Mouse (Mus musculus): Measurements from ENCODE around the gene Cd300ld4. TPM values are rescaled to one million over a fixed set of nuclear protein-coding genes. Genes with fewer than 3 reads are reported as not detected.
A peak's percentile ranks its signal among the peaks of the same experiment; 100 is the strongest.

The Cd300ld4 gene
- polyA plus RNA-seq, 1 experiment from 2014 or later: not detected

- Histone ChIP-seq H3K4me2 (no peak overlapping the region), H3K4me1 (ENCODE audit: insufficient read depth) (no peaks in the 10 kb centered on the region), H3K27me3 (ENCODE audit: insufficient read depth, low read length) (no peaks in the 10 kb centered on the region), H3K4me3 (ENCODE audit: low read depth, low read length) (no peak overlapping the region), H3K9me3 (ENCODE audit: low read depth, low read length) (no peaks in the 10 kb centered on the region), H3K9ac (no peak overlapping the region), H3K27ac (ENCODE audit: low read depth) (no peak overlapping the region), H3K36me3 (ENCODE audit: insufficient read depth) (no peaks in the 10 kb centered on the region)
- no peak for ATAC-seq (ENCODE audit: insufficient read depth)
- TF ChIP-seq CTCF (IDR thresholded peaks at IDR 0.05; ENCODE audit: low read depth): no peak
- WGBS: 80% methylated on average over 5 of the region's 5 CpGs
- DNase-seq: peak; percentile 0
Measured at GRCm38 (mm10) chr11:115004070-115004469, 22.7 kb downstream of the Cd300ld4 start.

- H3K36me3 ChIP-seq (ENCODE audit: insufficient read depth): no peaks in the 10 kb centered on the region
- no peak for TF ChIP-seq CTCF (IDR thresholded peaks at IDR 0.05; ENCODE audit: low read depth)
- no peaks in the 10 kb centered on the region for H3K9me3 ChIP-seq (ENCODE audit: low read depth, low read length)
- no peak for DNase-seq
- no peak within 1 kb of the TSS for H3K27ac ChIP-seq (ENCODE audit: low read depth)
- no peaks in the 10 kb centered on the region for H3K4me1 ChIP-seq (ENCODE audit: insufficient read depth)
- ATAC-seq (ENCODE audit: insufficient read depth): no peak
- H3K9ac ChIP-seq: no peak within 1 kb of the TSS
- no peak within 1 kb of the TSS for H3K4me3 ChIP-seq (ENCODE audit: low read depth, low read length)
- no peak within 1 kb of the TSS for H3K4me2 ChIP-seq
- 72% methylated on average over 7 of the region's 7 CpGs for WGBS
- H3K27me3 ChIP-seq (ENCODE audit: insufficient read depth, low read length): no peaks in the 10 kb centered on the region
Measured at GRCm38 (mm10) chr11:115001474-115002040, 25.3 kb downstream of the Cd300ld4 start, which contains the start of gene Cd300c2. Cd300c2 (minus strand) TSS chr11:115001880.

- Histone ChIP-seq H3K4me1 (ENCODE audit: insufficient read depth) (no peaks in the 10 kb centered on the region), H3K27me3 (ENCODE audit: insufficient read depth, low read length) (no peaks in the 10 kb centered on the region), H3K36me3 (ENCODE audit: insufficient read depth) (no peaks in the 10 kb centered on the region), H3K9me3 (ENCODE audit: low read depth, low read length) (no peaks in the 10 kb centered on the region), H3K4me3 (ENCODE audit: low read depth, low read length) (no peak within 1 kb of the TSS), H3K27ac (ENCODE audit: low read depth) (no peak within 1 kb of the TSS), H3K4me2 (no peak within 1 kb of the TSS), H3K9ac (no peak within 1 kb of the TSS)
- ATAC-seq (ENCODE audit: insufficient read depth) (no peak), DNase-seq (no peak)
- TF ChIP-seq CTCF (IDR thresholded peaks at IDR 0.05; ENCODE audit: low read depth): no peak
- 64% methylated on average over 4 of the region's 4 CpGs for WGBS
Measured at GRCm38 (mm10) chr11:114989793-114990192, 37.0 kb downstream of the Cd300ld4 start, which contains the start of gene Cd300ld. Cd300ld (minus strand) TSS chr11:114989922.

- TF ChIP-seq CTCF (IDR thresholded peaks at IDR 0.05; ENCODE audit: low read depth): no peak
- Histone ChIP-seq H3K4me2 (no peak overlapping the region), H3K9me3 (ENCODE audit: low read depth, low read length) (no peaks in the 10 kb centered on the region; the same call in 1 of the 2 replicates), H3K36me3 (ENCODE audit: insufficient read depth) (no peaks in the 10 kb centered on the region), H3K27ac (ENCODE audit: low read depth) (no peak overlapping the region), H3K9ac (no peak overlapping the region), H3K4me3 (ENCODE audit: low read depth, low read length) (no peak overlapping the region), H3K4me1 (ENCODE audit: insufficient read depth) (no peaks in the 10 kb centered on the region), H3K27me3 (ENCODE audit: insufficient read depth, low read length) (no peaks in the 10 kb centered on the region)
- DNase-seq (no peak), ATAC-seq (ENCODE audit: insufficient read depth) (no peak)
- 75% methylated on average over 4 of the region's 4 CpGs for WGBS
Measured at GRCm38 (mm10) chr11:114981866-114982265, 44.9 kb downstream of the Cd300ld4 start.

- Histone ChIP-seq H3K27ac (ENCODE audit: low read depth) (no peak overlapping the region), H3K4me1 (ENCODE audit: insufficient read depth) (no peaks in the 10 kb centered on the region), H3K27me3 (ENCODE audit: insufficient read depth, low read length) (no peaks in the 10 kb centered on the region), H3K4me2 (no peak overlapping the region), H3K4me3 (ENCODE audit: low read depth, low read length) (no peak overlapping the region), H3K9me3 (ENCODE audit: low read depth, low read length) (peaks cover 3% of the 10 kb centered on the region; the same call in 1 of the 2 replicates), H3K36me3 (ENCODE audit: insufficient read depth) (no peaks in the 10 kb centered on the region), H3K9ac (no peak overlapping the region)
- no peak for ATAC-seq (ENCODE audit: insufficient read depth)
- TF ChIP-seq CTCF (IDR thresholded peaks at IDR 0.05; ENCODE audit: low read depth): no peak
- peak; percentile 14 for DNase-seq
- 70% methylated on average over 10 of the region's 10 CpGs for WGBS
Measured at GRCm38 (mm10) chr11:114972726-114973125, 54.1 kb downstream of the Cd300ld4 start.

Other genes with a start within 250 kb of the Cd300ld4 start
- gene Btbd17, start 231.1 kb downstream of the Cd300ld4 start, polyA plus RNA-seq (2014; fragmentation: Nextera tagmentation; extraction: Ambion mirVana): 0.65 and 1.3 TPM in 2 replicates
- 0.28 TPM in 1 of 2 replicates, not detected in the other for gene Gpr142, start 228.1 kb downstream of the Cd300ld4 start, polyA plus RNA-seq (2014; fragmentation: Nextera tagmentation; extraction: Ambion mirVana)
- 34.7 and 39.2 TPM in 2 replicates for gene Gprc5c, start 175.9 kb downstream of the Cd300ld4 start, polyA plus RNA-seq (2014; fragmentation: Nextera tagmentation; extraction: Ambion mirVana)
- gene Cd300a, start 137.0 kb downstream of the Cd300ld4 start, polyA plus RNA-seq (2014; fragmentation: Nextera tagmentation; extraction: Ambion mirVana): 0.75 and 1.7 TPM in 2 replicates
- gene Cd300lb, start 92.6 kb downstream of the Cd300ld4 start, polyA plus RNA-seq (2014; fragmentation: Nextera tagmentation; extraction: Ambion mirVana): 0.36 and 0.43 TPM in 2 replicates
- not detected in 2 replicates for gene Cd300c, start 57.9 kb downstream of the Cd300ld4 start, polyA plus RNA-seq (2014; fragmentation: Nextera tagmentation; extraction: Ambion mirVana)
- 0.11 and 0.29 TPM in 2 replicates for gene Cd300ld, start 37.1 kb downstream of the Cd300ld4 start, polyA plus RNA-seq (2014; fragmentation: Nextera tagmentation; extraction: Ambion mirVana)
- 2.2 and 3.2 TPM in 2 replicates for gene Cd300c2, start 25.1 kb downstream of the Cd300ld4 start, polyA plus RNA-seq (2014; fragmentation: Nextera tagmentation; extraction: Ambion mirVana)
- gene Cd300ld2, start 10.8 kb downstream of the Cd300ld4 start, polyA plus RNA-seq (2014; fragmentation: Nextera tagmentation; extraction: Ambion mirVana): not detected in 2 replicates
- gene Cd300ld5, start 10.8 kb upstream of the Cd300ld4 start, polyA plus RNA-seq (2014; fragmentation: Nextera tagmentation; extraction: Ambion mirVana): not detected in 2 replicates
- gene Cd300ld3, start 21.4 kb upstream of the Cd300ld4 start, polyA plus RNA-seq (2014; fragmentation: Nextera tagmentation; extraction: Ambion mirVana): not detected in 2 replicates
- not detected in 2 replicates for gene Cd300e, start 35.2 kb upstream of the Cd300ld4 start, polyA plus RNA-seq (2014; fragmentation: Nextera tagmentation; extraction: Ambion mirVana)
- 0.35 and 0.55 TPM in 2 replicates for gene Rab37, start 64.4 kb upstream of the Cd300ld4 start, polyA plus RNA-seq (2014; fragmentation: Nextera tagmentation; extraction: Ambion mirVana)
- 0.91 and 1.1 TPM in 2 replicates for gene Cd300lf, start 107.0 kb upstream of the Cd300ld4 start, polyA plus RNA-seq (2014; fragmentation: Nextera tagmentation; extraction: Ambion mirVana)
- 52.3 and 52.6 TPM in 2 replicates for gene Slc9a3r1, start 136.3 kb upstream of the Cd300ld4 start, polyA plus RNA-seq (2014; fragmentation: Nextera tagmentation; extraction: Ambion mirVana)
- gene Tmem104, start 160.5 kb upstream of the Cd300ld4 start, polyA plus RNA-seq (2014; fragmentation: Nextera tagmentation; extraction: Ambion mirVana): 11.4 and 14.3 TPM in 2 replicates
- 17.9 and 18.7 TPM in 2 replicates for gene Nat9, start 160.8 kb upstream of the Cd300ld4 start, polyA plus RNA-seq (2014; fragmentation: Nextera tagmentation; extraction: Ambion mirVana)
- gene Grin2c, start 240.2 kb upstream of the Cd300ld4 start, polyA plus RNA-seq (2014; fragmentation: Nextera tagmentation; extraction: Ambion mirVana): not detected in 2 replicates

Data from lung, embryonic 14.5 days (tissue).